Mouse (Mus musculus): Measurements from ENCODE around the gene Lin54.

Gene Lin54

GRCm38 (mm10) chr5:100500458-100500961 lies at the start of gene Lin54:
Lin54 (minus strand) TSS chr5:100500639.
- in situ Hi-C loops (cut with MboI; ENCODE audit: low sequenced_read_pairs) = no loop called here

- in situ Hi-C loops (cut with MboI; ENCODE audit: low sequenced_read_pairs) = loop anchor here (25.0 kb wide), 1 partner anchor 237 kb away; the partner anchor contains the start of genes Helq and Mrps18c
These were observed 49.7 kb upstream of the Lin54 start for GRCm38 (mm10) chr5:100550151-100550550.

- in situ Hi-C loops (cut with MboI; ENCODE audit: low sequenced_read_pairs) = no loop called here
These were observed 48.9 kb upstream of the Lin54 start for GRCm38 (mm10) chr5:100549311-100549710.

GRCm38 (mm10) chr5:100548236-100548635 lies 47.8 kb upstream of the Lin54 start:
- in situ Hi-C loops (cut with MboI; ENCODE audit: low sequenced_read_pairs) = no loop called here

GRCm38 (mm10) chr5:100546294-100547080 lies 46.0 kb upstream of the Lin54 start:
- in situ Hi-C loops (cut with MboI; ENCODE audit: low sequenced_read_pairs) = no loop called here

GRCm38 (mm10) chr5:100536638-100537037 lies 36.2 kb upstream of the Lin54 start:
- in situ Hi-C loops (cut with MboI; ENCODE audit: low sequenced_read_pairs) = no loop called here

GRCm38 (mm10) chr5:100535826-100536225 lies 35.4 kb upstream of the Lin54 start:
- in situ Hi-C loops (cut with MboI; ENCODE audit: low sequenced_read_pairs) = no loop called here

GRCm38 (mm10) chr5:100526164-100526563 lies 25.7 kb upstream of the Lin54 start:
- in situ Hi-C loops (cut with MboI; ENCODE audit: low sequenced_read_pairs) = no loop called here

- in situ Hi-C loops (cut with MboI; ENCODE audit: low sequenced_read_pairs) = no loop called here
These were observed 25.2 kb upstream of the Lin54 start for GRCm38 (mm10) chr5:100525620-100526019.

- in situ Hi-C loops (cut with MboI; ENCODE audit: low sequenced_read_pairs) = no loop called here
These were observed 24.5 kb upstream of the Lin54 start for GRCm38 (mm10) chr5:100524921-100525320.

- in situ Hi-C loops (cut with MboI; ENCODE audit: low sequenced_read_pairs) = no loop called here
These were observed 22.9 kb upstream of the Lin54 start for GRCm38 (mm10) chr5:100523331-100523730.

GRCm38 (mm10) chr5:100520223-100520622 lies 19.8 kb upstream of the Lin54 start:
- in situ Hi-C loops (cut with MboI; ENCODE audit: low sequenced_read_pairs) = no loop called here

- in situ Hi-C loops (cut with MboI; ENCODE audit: low sequenced_read_pairs) = no loop called here
These were observed 18.6 kb upstream of the Lin54 start for GRCm38 (mm10) chr5:100519027-100519411.

- in situ Hi-C loops (cut with MboI; ENCODE audit: low sequenced_read_pairs) = no loop called here
These were observed 17.9 kb upstream of the Lin54 start, which contains the start of gene Cops4 for GRCm38 (mm10) chr5:100518049-100519026. Cops4 (plus strand) TSS chr5:100518309.

- in situ Hi-C loops (cut with MboI; ENCODE audit: low sequenced_read_pairs) = no loop called here
These were observed 12.1 kb upstream of the Lin54 start for GRCm38 (mm10) chr5:100512576-100512975.

- in situ Hi-C loops (cut with MboI; ENCODE audit: low sequenced_read_pairs) = no loop called here
These were observed 8.8 kb upstream of the Lin54 start for GRCm38 (mm10) chr5:100509247-100509646.

- in situ Hi-C loops (cut with MboI; ENCODE audit: low sequenced_read_pairs) = no loop called here
These were observed 828 bp upstream of the Lin54 start for GRCm38 (mm10) chr5:100501267-100501666.

GRCm38 (mm10) chr5:100499831-100500304 lies 571 bp downstream of the Lin54 start:
- in situ Hi-C loops (cut with MboI; ENCODE audit: low sequenced_read_pairs) = no loop called here

- in situ Hi-C loops (cut with MboI; ENCODE audit: low sequenced_read_pairs) = no loop called here
These were observed 1.2 kb downstream of the Lin54 start for GRCm38 (mm10) chr5:100499243-100499642.

GRCm38 (mm10) chr5:100498436-100499180 lies 1.8 kb downstream of the Lin54 start:
- in situ Hi-C loops (cut with MboI; ENCODE audit: low sequenced_read_pairs) = no loop called here
